Mouse (Mus musculus): ENCODE results near the gene Hsd17b10. TPM values are rescaled to one million over a fixed set of nuclear protein-coding genes. Genes with fewer than 3 reads are reported as not detected.
A peak's percentile ranks its signal among the peaks of the same experiment; 100 is the strongest.

Hsd17b10 gene
- polyA plus RNA-seq, 1 experiment from 2014 or later, result 192 TPM

GRCm38 (mm10) chrX:152017186-152017585 is 15.5 kb downstream of the Hsd17b10 start:
- 20% methylated on average over 14 of the region's 14 CpGs for WGBS
- H3K9ac ChIP-seq (replicated peaks; ENCODE audit: low read depth, low read length), result peak overlapping the region; percentile 48
- H3K27me3 ChIP-seq (ENCODE audit: control insufficient read depth, insufficient read depth, low read length), result no peaks in the 10 kb centered on the region
- no peaks in the 10 kb centered on the region for H3K4me1 ChIP-seq (ENCODE audit: control insufficient read depth, insufficient read depth, low read length)
- H3K4me3 ChIP-seq (ENCODE audit: low read depth, low read length), result peak overlapping the region; percentile 48
- peak overlapping the region; percentile 44 for H3K4me2 ChIP-seq (replicated peaks; ENCODE audit: low read depth, low read length)
- no peaks in the 10 kb centered on the region for H3K9me3 ChIP-seq (ENCODE audit: control insufficient read depth, low read depth, low read length)
- H3K27ac ChIP-seq (ENCODE audit: low read length), result peak overlapping the region; percentile 93; the same call in 1 of the 2 replicates
- ATAC-seq (ENCODE audit: insufficient number of reproducible peaks, insufficient read depth, low FRiP score, low read depth), result no peak
- H3K36me3 ChIP-seq (ENCODE audit: control insufficient read depth, insufficient read depth, low read length), result no peaks in the 10 kb centered on the region

- Histone ChIP-seq H3K36me3 (ENCODE audit: control insufficient read depth, insufficient read depth, low read length) (no peaks in the 10 kb centered on the region), H3K27me3 (ENCODE audit: control insufficient read depth, insufficient read depth, low read length) (no peaks in the 10 kb centered on the region), H3K9me3 (ENCODE audit: control insufficient read depth, low read depth, low read length) (no peaks in the 10 kb centered on the region), H3K9ac (replicated peaks; ENCODE audit: low read depth, low read length) (no peak overlapping the region), H3K4me1 (ENCODE audit: control insufficient read depth, insufficient read depth, low read length) (no peaks in the 10 kb centered on the region), H3K4me3 (ENCODE audit: low read depth, low read length) (no peak overlapping the region), H3K4me2 (replicated peaks; ENCODE audit: low read depth, low read length) (no peak overlapping the region), H3K27ac (ENCODE audit: low read length) (no peak overlapping the region)
- WGBS, result 84% methylated on average over 2 of the region's 2 CpGs
- ATAC-seq (ENCODE audit: insufficient number of reproducible peaks, insufficient read depth, low FRiP score, low read depth), result no peak
Observed at GRCm38 (mm10) chrX:152019294-152019693, 17.6 kb downstream of the Hsd17b10 start.

- no peak overlapping the region for H3K27ac ChIP-seq (ENCODE audit: low read length)
- H3K27me3 ChIP-seq (ENCODE audit: control insufficient read depth, insufficient read depth, low read length), result no peaks in the 10 kb centered on the region
- no peak for ATAC-seq (ENCODE audit: insufficient number of reproducible peaks, insufficient read depth, low FRiP score, low read depth)
- peaks cover 5% of the 10 kb centered on the region; the same call in 1 of the 2 replicates for H3K36me3 ChIP-seq (ENCODE audit: control insufficient read depth, insufficient read depth, low read length)
- no peak overlapping the region for H3K4me2 ChIP-seq (replicated peaks; ENCODE audit: low read depth, low read length)
- H3K9me3 ChIP-seq (ENCODE audit: control insufficient read depth, low read depth, low read length), result no peaks in the 10 kb centered on the region
- H3K4me3 ChIP-seq (ENCODE audit: low read depth, low read length), result no peak overlapping the region
- no peak overlapping the region for H3K9ac ChIP-seq (replicated peaks; ENCODE audit: low read depth, low read length)
- no peaks in the 10 kb centered on the region for H3K4me1 ChIP-seq (ENCODE audit: control insufficient read depth, insufficient read depth, low read length)
Observed at GRCm38 (mm10) chrX:152039865-152040264, 38.2 kb downstream of the Hsd17b10 start.

- H3K4me2 ChIP-seq (replicated peaks; ENCODE audit: low read depth, low read length), result no peak overlapping the region
Observed at GRCm38 (mm10) chrX:152047230-152047629, 45.6 kb downstream of the Hsd17b10 start.

GRCm38 (mm10) chrX:152052546-152052945 is 50.9 kb downstream of the Hsd17b10 start:
- H3K27ac ChIP-seq (ENCODE audit: low read length), result no peak overlapping the region
- ATAC-seq (ENCODE audit: insufficient number of reproducible peaks, insufficient read depth, low FRiP score, low read depth), result no peak
- WGBS, result 72% methylated on average over 3 of the region's 3 CpGs
- no peaks in the 10 kb centered on the region; the same call in 1 of the 2 replicates for H3K36me3 ChIP-seq (ENCODE audit: control insufficient read depth, insufficient read depth, low read length)
- no peaks in the 10 kb centered on the region for H3K4me1 ChIP-seq (ENCODE audit: control insufficient read depth, insufficient read depth, low read length)
- H3K27me3 ChIP-seq (ENCODE audit: control insufficient read depth, insufficient read depth, low read length), result 0 out of 2 replicates have a peak, but pooled peaks cover 2% of the 10 kb centered on the region
- H3K4me3 ChIP-seq (ENCODE audit: low read depth, low read length), result no peak overlapping the region
- no peak overlapping the region for H3K4me2 ChIP-seq (replicated peaks; ENCODE audit: low read depth, low read length)
- H3K9me3 ChIP-seq (ENCODE audit: control insufficient read depth, low read depth, low read length), result no peaks in the 10 kb centered on the region
- H3K9ac ChIP-seq (replicated peaks; ENCODE audit: low read depth, low read length), result no peak overlapping the region

More at GRCm38 (mm10) chrX:152047230-152047629, 45.6 kb downstream of the Hsd17b10 start:
- Histone ChIP-seq H3K27ac (ENCODE audit: low read length) (no peak overlapping the region), H3K9me3 (ENCODE audit: control insufficient read depth, low read depth, low read length) (no peaks in the 10 kb centered on the region), H3K4me3 (ENCODE audit: low read depth, low read length) (no peak overlapping the region), H3K36me3 (ENCODE audit: control insufficient read depth, insufficient read depth, low read length) (peaks cover 5% of the 10 kb centered on the region; the same call in 1 of the 2 replicates), H3K9ac (replicated peaks; ENCODE audit: low read depth, low read length) (no peak overlapping the region), H3K27me3 (ENCODE audit: control insufficient read depth, insufficient read depth, low read length) (0 out of 2 replicates have a peak, but pooled peaks cover 2% of the 10 kb centered on the region), H3K4me1 (ENCODE audit: control insufficient read depth, insufficient read depth, low read length) (no peaks in the 10 kb centered on the region)
- no peak for ATAC-seq (ENCODE audit: insufficient number of reproducible peaks, insufficient read depth, low FRiP score, low read depth)

Other genes starting within 250 kb of the Hsd17b10 start
- 80.2 and 86.5 TPM in 2 replicates for gene Huwe1, start 201.0 kb upstream of the Hsd17b10 start, polyA plus RNA-seq (2014; fragmentation: Nextera tagmentation; extraction: Ambion mirVana)
- 1.5 and 1.6 TPM in 2 replicates for gene Ribc1, start 14.4 kb downstream of the Hsd17b10 start, polyA plus RNA-seq (2014; fragmentation: Nextera tagmentation; extraction: Ambion mirVana)
- 104 and 108 TPM in 2 replicates for gene Smc1a, start 14.6 kb downstream of the Hsd17b10 start, polyA plus RNA-seq (2014; fragmentation: Nextera tagmentation; extraction: Ambion mirVana)
- gene Iqsec2, start 142.4 kb downstream of the Hsd17b10 start, polyA plus RNA-seq (2014; fragmentation: Nextera tagmentation; extraction: Ambion mirVana), result 4.4 and 4.8 TPM in 2 replicates
- gene Kdm5c, start 231.2 kb downstream of the Hsd17b10 start, polyA plus RNA-seq (2014; fragmentation: Nextera tagmentation; extraction: Ambion mirVana), result 29.8 and 54.8 TPM in 2 replicates

Measured in stomach, embryonic 14.5 days (tissue).